Mouse (Mus musculus): ENCODE results near the gene Rnf224. TPM values are rescaled to one million over a fixed set of nuclear protein-coding genes. Genes with fewer than 3 reads are reported as not detected.

Rnf224 gene
- total and polyA plus RNA-seq, 3 experiments = 0.10 TPM; not detected in 2

DNA sequence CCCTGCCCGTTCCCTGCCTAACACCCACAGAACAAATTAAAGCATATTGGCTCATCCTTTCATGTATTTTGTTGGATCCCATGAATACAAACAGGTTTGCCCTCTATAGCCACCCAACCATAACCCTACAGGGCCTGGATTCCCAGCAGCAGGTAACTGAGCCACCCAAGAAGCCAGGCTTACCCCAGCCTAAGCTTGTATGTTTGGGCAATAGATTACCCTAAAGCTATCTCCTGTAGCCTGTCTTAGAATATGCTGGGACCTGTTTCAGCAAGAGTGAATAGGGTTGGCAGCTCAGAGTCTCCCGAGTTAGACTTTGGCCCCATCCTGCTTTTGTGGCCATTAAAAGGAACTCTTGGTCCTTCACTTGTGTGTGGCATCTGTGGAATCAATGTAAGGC is 49.0 kb upstream of the Rnf224 start:
- no peaks in the 10 kb centered on the region for H3K27me3 ChIP-seq (ENCODE audit: control insufficient read depth in 1 of 2, insufficient read depth in 2 of 2, low read length in 2 of 2)
- no peak overlapping the region for H3K4me3 ChIP-seq (ENCODE audit: control insufficient read depth in 1 of 2, insufficient read depth in 1 of 2, low read depth in 2 of 2, low read length in 2 of 2)
- peaks cover 7 to 35% of the 10 kb centered on the region in 2 experiments for H3K4me1 ChIP-seq (ENCODE audit: control insufficient read depth in 1 of 2, insufficient read depth in 2 of 2, low read length in 2 of 2)
- no peaks in the 10 kb centered on the region for H3K9me3 ChIP-seq (replicated peaks; ENCODE audit: insufficient read depth, low read length)
- TF ChIP-seq MAX (IDR thresholded peaks at IDR 0.05; ENCODE audit: low read length) (no peak), RAD21 (IDR thresholded peaks at IDR 0.05; ENCODE audit: low read depth, low read length) (no peak), CHD1 (IDR thresholded peaks at IDR 0.05; ENCODE audit: low read depth, low read length) (no peak), ZKSCAN1 (IDR thresholded peaks at IDR 0.05; ENCODE audit: low read depth, low read length) (no peak), BHLHE40 (IDR thresholded peaks at IDR 0.05; ENCODE audit: borderline replicate concordance, low read depth, low read length) (no peak), JUND (IDR thresholded peaks at IDR 0.05; ENCODE audit: low read depth, low read length) (no peak), KAT2A (conservative IDR thresholded peaks at IDR 0.05; ENCODE audit: low read depth, low read length) (no peak), MEF2A (IDR thresholded peaks at IDR 0.05; ENCODE audit: extremely low read depth, insufficient replicate concordance, low read depth, low read length, poor library complexity, severe bottlenecking) (no peak), ZNF384 (IDR thresholded peaks at IDR 0.05; ENCODE audit: low read depth, low read length) (no peak), NRF1 (IDR thresholded peaks at IDR 0.05; ENCODE audit: insufficient read depth, low read depth, low read length, poor library complexity, severe bottlenecking) (no peak)
- H3K9ac ChIP-seq (ENCODE audit: control insufficient read depth, low read depth, low read length, poor library complexity, severe bottlenecking) = no peak overlapping the region
- no peak overlapping the region for H3K27ac ChIP-seq (ENCODE audit: control insufficient read depth, low read depth, low read length)
- H3K36me3 ChIP-seq (ENCODE audit: control insufficient read depth in 1 of 2, insufficient read depth in 2 of 2, low read length in 2 of 2) = peaks cover 0 to 11% of the 10 kb centered on the region in 2 experiments; a peak in 2 of 4 replicates
- no peaks in the 10 kb centered on the region for H3K79me2 ChIP-seq (ENCODE audit: control insufficient read depth, insufficient read depth, low read length, poor library complexity)
- no peak for DNase-seq (ENCODE audit: low read depth, low spot score)

DNA sequence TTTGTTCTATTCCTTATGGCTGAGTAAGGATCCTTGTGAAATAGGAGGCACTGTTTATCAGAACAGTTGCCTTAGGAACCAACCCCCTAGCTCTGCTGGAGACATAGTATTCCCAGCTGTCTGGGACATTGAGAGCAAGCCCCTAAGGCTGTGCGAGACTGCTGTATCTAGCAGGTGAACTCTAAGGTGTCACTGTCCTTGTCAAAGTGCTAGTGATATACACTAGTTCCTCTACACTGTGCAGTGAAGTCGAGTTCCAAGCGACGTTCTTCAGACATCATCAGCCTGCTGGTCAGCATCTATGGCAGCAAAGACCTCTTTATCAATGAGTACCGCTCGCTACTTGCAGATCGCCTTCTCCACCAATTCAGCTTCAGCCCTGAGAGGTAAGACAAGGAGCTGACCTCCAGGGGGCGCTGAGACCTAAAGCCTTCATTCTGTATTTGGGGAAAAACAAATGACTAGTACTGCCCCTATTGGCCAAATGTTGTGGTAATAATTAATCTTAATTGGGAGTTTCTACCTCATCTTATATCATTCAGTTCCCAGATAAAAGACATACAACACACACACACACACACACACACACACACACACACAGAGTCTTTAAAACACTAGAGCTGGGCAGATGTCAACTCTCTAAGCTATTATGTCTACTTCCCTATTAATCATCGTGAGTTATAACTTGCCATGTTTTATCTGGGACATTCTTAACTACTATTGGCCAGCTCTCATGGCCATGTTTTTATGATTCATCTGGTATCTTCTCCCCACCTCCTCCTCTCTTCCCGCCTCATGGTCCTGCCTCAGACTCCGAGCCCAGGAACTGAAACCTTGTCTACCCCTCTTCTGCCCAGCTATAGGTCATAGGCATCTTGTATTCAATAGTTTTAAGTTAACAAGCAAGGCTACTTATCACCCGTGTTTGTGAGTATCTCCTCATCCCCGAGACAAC is 42.6 kb upstream of the Rnf224 start:
- Histone ChIP-seq H3K27ac (ENCODE audit: control insufficient read depth, low read depth, low read length) (no peak overlapping the region), H3K79me2 (ENCODE audit: control insufficient read depth, insufficient read depth, low read length, poor library complexity) (no peaks in the 10 kb centered on the region), H3K27me3 (ENCODE audit: control insufficient read depth in 1 of 2, insufficient read depth in 2 of 2, low read length in 2 of 2) (no peaks in the 10 kb centered on the region), H3K9ac (ENCODE audit: control insufficient read depth, low read depth, low read length, poor library complexity, severe bottlenecking) (no peak overlapping the region), H3K4me1 (ENCODE audit: control insufficient read depth in 1 of 2, insufficient read depth in 2 of 2, low read length in 2 of 2) (no peaks in the 10 kb centered on the region), H3K9me3 (replicated peaks; ENCODE audit: insufficient read depth, low read length) (no peaks in the 10 kb centered on the region), H3K36me3 (ENCODE audit: control insufficient read depth in 1 of 2, insufficient read depth in 2 of 2, low read length in 2 of 2) (peaks cover 0 to 1% of the 10 kb centered on the region in 2 experiments; a peak in 2 of 4 replicates), H3K4me3 (ENCODE audit: control insufficient read depth in 1 of 2, insufficient read depth in 1 of 2, low read depth in 2 of 2, low read length in 2 of 2) (no peak overlapping the region)
- TF ChIP-seq RAD21 (IDR thresholded peaks at IDR 0.05; ENCODE audit: low read depth, low read length) (peak; percentile 70), TCF12 (IDR thresholded peaks at IDR 0.05; ENCODE audit: low read depth, low read length) (no peak), JUND (IDR thresholded peaks at IDR 0.05; ENCODE audit: low read depth, low read length) (no peak), ZC3H11A (IDR thresholded peaks at IDR 0.05; ENCODE audit: low read depth, low read length) (peak; percentile 40), TBP (IDR thresholded peaks at IDR 0.05; ENCODE audit: low read depth, low read length) (0 out of 2 replicates have a peak, but pooled peaks have one; percentile 33), CTCF (IDR thresholded peaks at IDR 0.05 in 2 of 3, conservative IDR thresholded peaks at IDR 0.05 in 1 of 3; ENCODE audit: control insufficient read depth in 1 of 3, insufficient read depth in 1 of 3, low read depth in 2 of 3, low read length in 3 of 3, poor library complexity in 1 of 3, severe bottlenecking in 1 of 3) (peak; percentile 81 to 99 (median 82)), SIN3A (IDR thresholded peaks at IDR 0.05; ENCODE audit: low read length) (no peak; the same call in 1 of the 2 replicates), SMC3 (IDR thresholded peaks at IDR 0.05; ENCODE audit: low read depth, low read length) (peak; percentile 80)
- DNase-seq (ENCODE audit: low read depth, low spot score) = peak; percentile 91
